Mouse (Mus musculus): ENCODE results near the gene Clcn2. TPM values are rescaled to one million over a fixed set of nuclear protein-coding genes. Genes with fewer than 3 reads are reported as not detected.

Clcn2 gene
- polyA plus RNA-seq, 1 experiment: 5.8 TPM

DNA sequence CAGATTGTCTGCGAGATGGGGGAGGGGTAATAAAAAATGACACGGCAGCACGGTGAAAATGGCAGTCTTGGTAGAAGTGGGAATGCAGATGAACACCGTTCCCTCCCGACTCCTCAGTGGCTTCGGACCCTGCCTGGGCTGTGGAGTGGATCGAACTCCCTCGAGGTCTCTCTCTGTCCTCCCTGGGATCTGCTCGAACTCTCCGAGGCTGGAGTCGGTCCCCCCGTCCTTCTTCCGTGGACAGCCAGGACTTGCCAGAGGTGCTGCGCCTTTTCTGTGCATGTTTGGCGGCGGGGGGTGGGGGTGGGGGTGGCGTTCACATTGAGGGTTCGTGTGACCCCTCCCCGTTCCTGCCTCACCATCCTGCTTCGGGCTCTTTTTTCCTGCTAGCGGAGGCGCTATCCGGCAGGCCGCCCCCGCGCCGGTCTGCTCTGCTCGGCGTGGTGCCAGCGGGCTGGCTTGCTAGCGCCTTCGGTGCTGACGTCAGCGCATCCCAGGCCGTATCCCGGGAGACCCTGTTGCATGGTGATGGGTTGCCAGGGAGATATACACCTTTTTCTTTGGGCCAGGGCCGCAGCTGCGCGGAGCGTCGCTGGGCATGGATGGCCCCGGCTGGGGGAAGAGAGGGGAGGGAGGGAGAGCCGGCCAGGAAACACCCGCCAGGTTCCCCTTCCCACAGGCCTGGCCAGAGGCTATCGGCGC is 21.8 kb downstream of the Clcn2 start:
- H3K36me3 ChIP-seq (ENCODE audit: control insufficient read depth, insufficient read depth): peaks cover 25% of the 10 kb centered on the region
- H3K27me3 ChIP-seq (ENCODE audit: control insufficient read depth, insufficient read depth, insufficient read length): no peaks in the 10 kb centered on the region
- no peak overlapping the region for H3K4me3 ChIP-seq (ENCODE audit: insufficient read depth, poor library complexity, severe bottlenecking)
- TF ChIP-seq USF1 (IDR thresholded peaks at IDR 0.05; ENCODE audit: low read depth) (no peak), MAX (IDR thresholded peaks at IDR 0.05) (no peak), MYOD1 (IDR thresholded peaks at IDR 0.05; ENCODE audit: control insufficient read depth, insufficient read length, low read depth) (no peak), MYOG (IDR thresholded peaks at IDR 0.05; ENCODE audit: control insufficient read depth, extremely low read depth, insufficient read length) (no peak), FOSL1 (IDR thresholded peaks at IDR 0.05; ENCODE audit: insufficient read depth, low read length, poor library complexity, severe bottlenecking) (no peak), CTCF (IDR thresholded peaks at IDR 0.05; ENCODE audit: control insufficient read depth, insufficient read depth, insufficient read length) (no peak)
- no peaks in the 10 kb centered on the region for H3K79me3 ChIP-seq (ENCODE audit: low read depth)
- no peaks in the 10 kb centered on the region for H3K79me2 ChIP-seq (ENCODE audit: control insufficient read depth, insufficient read depth)
- no peak overlapping the region for H3ac ChIP-seq (ENCODE audit: control insufficient read depth, insufficient read length, low read depth)

DNA sequence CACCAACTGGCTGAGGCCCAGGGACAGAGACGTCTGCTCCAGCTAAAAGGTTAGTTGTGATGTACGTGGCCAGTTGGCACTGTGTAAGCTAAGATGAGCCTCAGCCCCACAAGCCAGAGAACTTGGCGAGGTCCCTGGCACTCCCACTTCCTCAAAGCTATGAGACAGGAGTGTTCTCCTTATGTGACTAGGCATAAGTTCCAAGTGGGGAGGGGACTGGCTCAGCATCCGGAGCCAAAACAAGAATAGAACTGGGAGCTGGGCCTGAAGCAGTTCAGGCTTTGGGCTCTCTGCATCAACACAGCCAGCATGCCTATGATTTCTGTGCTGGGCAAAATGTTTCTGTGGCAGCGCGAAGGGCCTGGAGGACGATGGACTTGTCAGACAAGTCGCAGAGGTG is 22.8 kb downstream of the Clcn2 start:
- Histone ChIP-seq H3K36me3 (ENCODE audit: control insufficient read depth, insufficient read depth) (peaks cover 35% of the 10 kb centered on the region), H3K79me2 (ENCODE audit: control insufficient read depth, insufficient read depth) (no peaks in the 10 kb centered on the region), H3K79me3 (ENCODE audit: low read depth) (no peaks in the 10 kb centered on the region), H3ac (ENCODE audit: control insufficient read depth, insufficient read length, low read depth) (no peak overlapping the region), H3K4me3 (ENCODE audit: insufficient read depth, poor library complexity, severe bottlenecking) (no peak overlapping the region), H3K27me3 (ENCODE audit: control insufficient read depth, insufficient read depth, insufficient read length) (no peaks in the 10 kb centered on the region)
- no peak for TF ChIP-seq CTCF (IDR thresholded peaks at IDR 0.05; ENCODE audit: control insufficient read depth, insufficient read depth, insufficient read length)
- no peak for TF ChIP-seq MAX (IDR thresholded peaks at IDR 0.05)
- TF ChIP-seq MYOD1 (IDR thresholded peaks at IDR 0.05; ENCODE audit: control insufficient read depth, insufficient read length, low read depth): no peak
- no peak for TF ChIP-seq USF1 (IDR thresholded peaks at IDR 0.05; ENCODE audit: low read depth)
- no peak for TF ChIP-seq FOSL1 (IDR thresholded peaks at IDR 0.05; ENCODE audit: insufficient read depth, low read length, poor library complexity, severe bottlenecking)
- TF ChIP-seq CEBPB (IDR thresholded peaks at IDR 0.05; ENCODE audit: low read depth): no peak

- H3K36me3 ChIP-seq (ENCODE audit: control insufficient read depth, insufficient read depth): peaks cover 51% of the 10 kb centered on the region
- no peak within 1 kb of the TSS for H3ac ChIP-seq (ENCODE audit: control insufficient read depth, insufficient read length, low read depth)
- no peaks in the 10 kb centered on the region for H3K79me3 ChIP-seq (ENCODE audit: low read depth)
- H3K4me3 ChIP-seq (ENCODE audit: insufficient read depth, poor library complexity, severe bottlenecking): no peak within 1 kb of the TSS
- no peaks in the 10 kb centered on the region for H3K27me3 ChIP-seq (ENCODE audit: control insufficient read depth, insufficient read depth, insufficient read length)
- no peaks in the 10 kb centered on the region for H3K79me2 ChIP-seq (ENCODE audit: control insufficient read depth, insufficient read depth)
- TF ChIP-seq MAX (IDR thresholded peaks at IDR 0.05) (no peak), CTCF (IDR thresholded peaks at IDR 0.05; ENCODE audit: control insufficient read depth, insufficient read depth, insufficient read length) (no peak), MYOG (IDR thresholded peaks at IDR 0.05; ENCODE audit: control insufficient read depth, extremely low read depth, insufficient read length) (no peak)
Measured at GRCm38 (mm10) chr16:20693111-20693701, 24.3 kb downstream of the Clcn2 start, which contains the start of gene Fam131a. Fam131a (plus strand) TSS chr16:20693241.

DNA sequence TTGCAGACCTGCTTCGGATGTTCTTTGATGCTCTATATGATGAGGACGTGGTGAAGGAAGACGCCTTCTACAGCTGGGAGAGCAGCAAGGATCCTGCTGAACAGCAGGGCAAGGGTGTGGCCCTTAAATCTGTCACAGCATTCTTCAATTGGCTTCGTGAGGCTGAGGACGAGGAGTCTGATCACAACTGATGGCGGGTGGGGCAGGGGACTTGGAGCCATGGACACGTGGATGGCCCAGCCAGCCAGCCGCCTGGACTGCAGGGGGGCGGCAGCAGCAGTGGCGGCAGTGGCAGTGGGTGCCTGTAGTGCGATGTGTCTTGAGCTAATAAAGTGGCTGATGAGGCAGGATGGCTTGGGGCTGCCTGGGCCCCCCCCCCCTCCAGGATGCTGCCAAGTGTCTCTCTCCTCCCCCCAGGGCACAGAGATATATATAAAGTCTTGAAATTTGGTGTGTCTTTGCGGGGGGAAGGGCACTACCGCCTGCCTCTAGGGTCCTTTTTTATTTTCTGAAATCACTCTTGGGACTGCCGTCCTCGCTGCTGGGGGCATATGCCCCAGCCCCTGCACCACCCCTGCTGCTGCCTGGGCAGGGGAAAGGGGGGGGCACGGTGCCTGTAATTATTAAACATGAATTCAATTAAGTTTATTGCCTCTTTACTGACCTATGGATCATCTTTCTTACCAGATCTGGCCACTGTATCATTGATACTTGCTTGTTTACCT is 25.1 kb downstream of the Clcn2 start:
- peaks cover 59% of the 10 kb centered on the region for H3K36me3 ChIP-seq (ENCODE audit: control insufficient read depth, insufficient read depth)
- TF ChIP-seq CEBPB (IDR thresholded peaks at IDR 0.05; ENCODE audit: low read depth) (no peak), FOSL1 (IDR thresholded peaks at IDR 0.05; ENCODE audit: insufficient read depth, low read length, poor library complexity, severe bottlenecking) (no peak), CTCF (IDR thresholded peaks at IDR 0.05; ENCODE audit: control insufficient read depth, insufficient read depth, insufficient read length) (no peak)
- H3K4me3 ChIP-seq (ENCODE audit: insufficient read depth, poor library complexity, severe bottlenecking): no peak overlapping the region
- H3K27me3 ChIP-seq (ENCODE audit: control insufficient read depth, insufficient read depth, insufficient read length): no peaks in the 10 kb centered on the region
- no peak overlapping the region for H3ac ChIP-seq (ENCODE audit: control insufficient read depth, insufficient read length, low read depth)
- H3K79me3 ChIP-seq (ENCODE audit: low read depth): no peaks in the 10 kb centered on the region
- H3K79me2 ChIP-seq (ENCODE audit: control insufficient read depth, insufficient read depth): no peaks in the 10 kb centered on the region

GRCm38 (mm10) chr16:20691617-20692016 is 25.9 kb downstream of the Clcn2 start:
- Histone ChIP-seq H3ac (ENCODE audit: control insufficient read depth, insufficient read length, low read depth) (no peak overlapping the region), H3K79me3 (ENCODE audit: low read depth) (no peaks in the 10 kb centered on the region), H3K27me3 (ENCODE audit: control insufficient read depth, insufficient read depth, insufficient read length) (no peaks in the 10 kb centered on the region), H3K36me3 (ENCODE audit: control insufficient read depth, insufficient read depth) (peaks cover 67% of the 10 kb centered on the region), H3K79me2 (ENCODE audit: control insufficient read depth, insufficient read depth) (peaks cover 4% of the 10 kb centered on the region), H3K4me3 (ENCODE audit: insufficient read depth, poor library complexity, severe bottlenecking) (no peak overlapping the region)
- TF ChIP-seq CEBPB (IDR thresholded peaks at IDR 0.05; ENCODE audit: low read depth): no peak
- no peak for TF ChIP-seq MAX (IDR thresholded peaks at IDR 0.05)
- TF ChIP-seq MYOD1 (IDR thresholded peaks at IDR 0.05; ENCODE audit: control insufficient read depth, insufficient read length, low read depth): no peak
- no peak for TF ChIP-seq FOSL1 (IDR thresholded peaks at IDR 0.05; ENCODE audit: insufficient read depth, low read length, poor library complexity, severe bottlenecking)
- TF ChIP-seq MYOG (IDR thresholded peaks at IDR 0.05; ENCODE audit: control insufficient read depth, extremely low read depth, insufficient read length): no peak
